Mouse (Mus musculus): ENCODE results near the gene Ccr1. TPM values are rescaled to one million over a fixed set of nuclear protein-coding genes. Genes with fewer than 3 reads are reported as not detected.

The Ccr1 gene
- total and polyA plus RNA-seq, 2 experiments from 2014 or later = 1.3 to 1.9 TPM

- H3K4me3 ChIP-seq (ENCODE audit: low read depth, low read length) = no peak overlapping the region
- H3K27me3 ChIP-seq (ENCODE audit: control insufficient read depth, insufficient read depth, low read length) = no peaks in the 10 kb centered on the region
- no peak overlapping the region for H3K9ac ChIP-seq (replicated peaks; ENCODE audit: low read depth, low read length)
- H3K4me2 ChIP-seq (ENCODE audit: low read depth, low read length) = no peak overlapping the region
- WGBS = 69% methylated on average over 2 of the region's 2 CpGs
- no peaks in the 10 kb centered on the region for H3K36me3 ChIP-seq (replicated peaks; ENCODE audit: control insufficient read depth, insufficient read depth, low read length)
- H3K27ac ChIP-seq (ENCODE audit: low read depth) = no peak overlapping the region
- no peak for ATAC-seq (ENCODE audit: insufficient read depth, low read depth)
- no peaks in the 10 kb centered on the region for H3K9me3 ChIP-seq (replicated peaks; ENCODE audit: control insufficient read depth, low read length)
- no peak for TF ChIP-seq EP300 (IDR thresholded peaks at IDR 0.05; ENCODE audit: low read depth)
- no peak for TF ChIP-seq CTCF (IDR thresholded peaks at IDR 0.05; ENCODE audit: low read depth)
- no peak for DNase-seq (ENCODE audit: low spot score)
- H3K4me1 ChIP-seq (ENCODE audit: control insufficient read depth, insufficient read depth) = no peaks in the 10 kb centered on the region
These were observed 31.3 kb upstream of the Ccr1 start for GRCm38 (mm10) chr9:123999784-124000183.

DNA sequence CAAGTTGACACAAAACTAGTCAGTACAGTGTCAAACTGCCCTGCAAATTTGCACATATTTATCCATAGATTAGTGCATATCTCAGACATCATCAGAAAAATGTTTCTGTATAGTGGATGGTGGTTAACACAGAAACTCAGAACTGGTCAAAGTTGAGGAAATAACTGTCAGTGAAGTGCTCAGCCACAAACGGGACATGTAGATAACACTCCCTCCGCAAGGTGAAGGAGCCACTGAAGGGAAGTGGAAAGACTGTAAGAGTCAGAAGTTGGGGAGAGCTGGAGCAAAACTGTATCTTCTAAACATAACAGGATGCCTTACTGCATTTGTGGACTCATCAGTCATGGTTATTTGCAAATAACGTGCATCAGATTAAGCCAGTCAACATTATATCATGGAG is 29.2 kb upstream of the Ccr1 start:
- H3K4me2 ChIP-seq (ENCODE audit: low read depth, low read length) = no peak overlapping the region
- TF ChIP-seq CTCF (IDR thresholded peaks at IDR 0.05; ENCODE audit: low read depth) (no peak), EP300 (IDR thresholded peaks at IDR 0.05; ENCODE audit: low read depth) (no peak)
- 39% methylated on average over 3 of the region's 3 CpGs for WGBS
- ATAC-seq (ENCODE audit: insufficient read depth, low read depth) = no peak
- no peak for DNase-seq (ENCODE audit: low spot score)
- H3K27me3 ChIP-seq (ENCODE audit: control insufficient read depth, insufficient read depth, low read length) = no peaks in the 10 kb centered on the region
- H3K36me3 ChIP-seq (replicated peaks; ENCODE audit: control insufficient read depth, insufficient read depth, low read length) = no peaks in the 10 kb centered on the region
- H3K27ac ChIP-seq (ENCODE audit: low read depth) = no peak overlapping the region
- H3K4me3 ChIP-seq (ENCODE audit: low read depth, low read length) = no peak overlapping the region
- H3K9me3 ChIP-seq (replicated peaks; ENCODE audit: control insufficient read depth, low read length) = no peaks in the 10 kb centered on the region
- no peak overlapping the region for H3K9ac ChIP-seq (replicated peaks; ENCODE audit: low read depth, low read length)
- no peaks in the 10 kb centered on the region for H3K4me1 ChIP-seq (ENCODE audit: control insufficient read depth, insufficient read depth)

DNA sequence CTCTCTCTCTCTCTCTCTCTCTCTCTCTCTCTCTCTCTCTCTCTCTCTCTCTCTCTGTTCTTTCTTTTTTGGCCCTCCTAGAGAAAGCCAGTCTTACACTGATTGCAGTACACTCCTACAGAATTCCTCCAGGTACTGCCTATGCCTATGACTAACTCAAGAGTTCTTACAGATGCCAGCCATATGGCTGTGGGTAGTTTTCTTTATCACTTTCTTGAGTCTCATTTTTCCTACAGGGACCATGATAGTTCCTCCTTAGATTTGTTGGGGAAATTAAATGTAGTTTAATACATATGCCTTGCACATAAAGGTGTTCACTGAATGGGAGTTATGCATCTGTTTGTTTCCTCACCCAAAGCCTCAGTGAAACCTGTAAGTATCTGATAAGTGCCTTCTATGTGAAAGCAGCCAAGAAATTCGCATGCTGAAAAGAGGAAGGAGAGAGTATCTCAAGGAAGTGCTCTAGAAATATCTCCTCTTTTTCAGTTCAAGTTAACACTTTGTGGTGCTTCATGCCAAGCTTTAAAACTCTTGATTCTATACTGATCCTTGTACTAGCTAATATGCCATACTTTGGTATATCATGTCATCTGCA is 22.9 kb upstream of the Ccr1 start:
- 20% methylated on average over 1 of the region's 1 CpGs for WGBS
- H3K4me3 ChIP-seq (ENCODE audit: low read depth, low read length) = no peak overlapping the region
- H3K4me1 ChIP-seq (ENCODE audit: control insufficient read depth, insufficient read depth) = no peaks in the 10 kb centered on the region
- no peak overlapping the region for H3K27ac ChIP-seq (ENCODE audit: low read depth)
- no peak for TF ChIP-seq EP300 (IDR thresholded peaks at IDR 0.05; ENCODE audit: low read depth)
- no peak for TF ChIP-seq CTCF (IDR thresholded peaks at IDR 0.05; ENCODE audit: low read depth)
- H3K4me2 ChIP-seq (ENCODE audit: low read depth, low read length) = no peak overlapping the region
- no peak for ATAC-seq (ENCODE audit: insufficient read depth, low read depth)
- no peaks in the 10 kb centered on the region for H3K27me3 ChIP-seq (ENCODE audit: control insufficient read depth, insufficient read depth, low read length)
- H3K9ac ChIP-seq (replicated peaks; ENCODE audit: low read depth, low read length) = no peak overlapping the region
- H3K9me3 ChIP-seq (replicated peaks; ENCODE audit: control insufficient read depth, low read length) = no peaks in the 10 kb centered on the region
- no peak for DNase-seq (ENCODE audit: low spot score)
- no peaks in the 10 kb centered on the region for H3K36me3 ChIP-seq (replicated peaks; ENCODE audit: control insufficient read depth, insufficient read depth, low read length)

DNA sequence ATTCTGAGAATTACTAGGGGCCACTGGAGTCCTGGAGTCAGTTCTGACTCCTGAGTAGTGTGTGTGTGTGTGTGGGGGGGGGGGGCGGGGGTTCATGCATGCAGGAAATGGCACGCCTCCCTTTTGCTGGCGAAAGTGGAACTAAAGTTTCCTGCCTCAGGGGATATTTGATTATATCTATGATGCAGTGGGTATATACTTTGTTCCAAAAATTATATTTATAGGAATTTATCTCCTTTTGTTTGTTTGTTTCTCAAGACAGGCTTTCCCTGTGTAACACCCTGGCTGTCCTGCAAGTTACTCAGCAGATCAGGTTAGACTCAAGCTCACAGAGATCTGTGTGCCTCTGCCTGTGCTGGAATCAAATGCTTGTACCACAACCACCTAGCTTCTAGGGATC is 21.2 kb upstream of the Ccr1 start:
- no peaks in the 10 kb centered on the region for H3K36me3 ChIP-seq (replicated peaks; ENCODE audit: control insufficient read depth, insufficient read depth, low read length)
- H3K4me3 ChIP-seq (ENCODE audit: low read depth, low read length) = no peak overlapping the region
- H3K4me1 ChIP-seq (ENCODE audit: control insufficient read depth, insufficient read depth) = no peaks in the 10 kb centered on the region
- no peak overlapping the region for H3K27ac ChIP-seq (ENCODE audit: low read depth)
- H3K9me3 ChIP-seq (replicated peaks; ENCODE audit: control insufficient read depth, low read length) = no peaks in the 10 kb centered on the region
- H3K9ac ChIP-seq (replicated peaks; ENCODE audit: low read depth, low read length) = no peak overlapping the region
- TF ChIP-seq CTCF (IDR thresholded peaks at IDR 0.05; ENCODE audit: low read depth) (no peak), EP300 (IDR thresholded peaks at IDR 0.05; ENCODE audit: low read depth) (no peak)
- ATAC-seq (ENCODE audit: insufficient read depth, low read depth) (no peak), DNase-seq (ENCODE audit: low spot score) (no peak)
- H3K4me2 ChIP-seq (ENCODE audit: low read depth, low read length) = no peak overlapping the region
- 60% methylated on average over 3 of the region's 3 CpGs for WGBS
- H3K27me3 ChIP-seq (ENCODE audit: control insufficient read depth, insufficient read depth, low read length) = no peaks in the 10 kb centered on the region

DNA sequence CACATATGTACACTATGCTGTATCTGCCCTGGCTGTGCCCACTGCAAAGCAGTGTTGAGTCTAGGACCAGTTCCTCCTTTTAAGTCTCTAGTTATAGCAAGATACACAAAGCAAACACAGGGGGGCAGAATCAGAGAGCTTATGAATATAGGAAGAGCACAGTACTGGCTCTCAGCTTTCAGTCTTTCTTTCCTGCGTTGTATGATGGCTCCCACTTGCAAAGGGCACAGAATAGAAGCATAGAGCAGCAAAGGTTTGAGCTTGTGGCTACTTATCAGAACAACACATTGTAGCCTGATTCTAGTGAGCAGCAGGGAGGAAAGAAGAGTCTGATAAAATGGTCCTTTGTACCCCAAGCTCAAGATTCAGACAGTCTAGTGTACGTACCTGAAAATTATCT is 17.7 kb upstream of the Ccr1 start:
- no peak for ATAC-seq (ENCODE audit: insufficient read depth, low read depth)
- H3K9me3 ChIP-seq (replicated peaks; ENCODE audit: control insufficient read depth, low read length) = no peaks in the 10 kb centered on the region
- no peaks in the 10 kb centered on the region for H3K27me3 ChIP-seq (ENCODE audit: control insufficient read depth, insufficient read depth, low read length)
- H3K4me3 ChIP-seq (ENCODE audit: low read depth, low read length) = no peak overlapping the region
- H3K27ac ChIP-seq (ENCODE audit: low read depth) = no peak overlapping the region
- no peak overlapping the region for H3K4me2 ChIP-seq (ENCODE audit: low read depth, low read length)
- DNase-seq (ENCODE audit: low spot score) = no peak
- H3K36me3 ChIP-seq (replicated peaks; ENCODE audit: control insufficient read depth, insufficient read depth, low read length) = no peaks in the 10 kb centered on the region
- 60% methylated on average over 2 of the region's 2 CpGs for WGBS
- no peak overlapping the region for H3K9ac ChIP-seq (replicated peaks; ENCODE audit: low read depth, low read length)
- H3K4me1 ChIP-seq (ENCODE audit: control insufficient read depth, insufficient read depth) = no peaks in the 10 kb centered on the region
- peak; percentile 23 for TF ChIP-seq CTCF (IDR thresholded peaks at IDR 0.05; ENCODE audit: low read depth)
- no peak for TF ChIP-seq EP300 (IDR thresholded peaks at IDR 0.05; ENCODE audit: low read depth)

- no peak overlapping the region for H3K4me3 ChIP-seq (ENCODE audit: low read depth, low read length)
- no peak overlapping the region for H3K4me2 ChIP-seq (ENCODE audit: low read depth, low read length)
- DNase-seq (ENCODE audit: low spot score) (no peak), ATAC-seq (ENCODE audit: insufficient read depth, low read depth) (no peak)
- no peak for TF ChIP-seq EP300 (IDR thresholded peaks at IDR 0.05; ENCODE audit: low read depth)
- TF ChIP-seq CTCF (IDR thresholded peaks at IDR 0.05; ENCODE audit: low read depth) = no peak
- no peak overlapping the region for H3K9ac ChIP-seq (replicated peaks; ENCODE audit: low read depth, low read length)
- no peaks in the 10 kb centered on the region for H3K9me3 ChIP-seq (replicated peaks; ENCODE audit: control insufficient read depth, low read length)
- H3K4me1 ChIP-seq (ENCODE audit: control insufficient read depth, insufficient read depth) = no peaks in the 10 kb centered on the region
- H3K27ac ChIP-seq (ENCODE audit: low read depth) = no peak overlapping the region
- H3K27me3 ChIP-seq (ENCODE audit: control insufficient read depth, insufficient read depth, low read length) = no peaks in the 10 kb centered on the region
- H3K36me3 ChIP-seq (replicated peaks; ENCODE audit: control insufficient read depth, insufficient read depth, low read length) = no peaks in the 10 kb centered on the region
These were observed 16.5 kb upstream of the Ccr1 start for GRCm38 (mm10) chr9:123984943-123985342.

Measured in heart, postnatal 0 days (tissue).